Mouse (Mus musculus) limb, embryonic 11.5 days (tissue): Measurements from ENCODE around the gene Klf12. TPM values are rescaled to one million over a fixed set of nuclear protein-coding genes. Genes with fewer than 3 reads are reported as not detected.
"Not testable (repeated sequence)": the region's sequence is repeated elsewhere in the genome, so short reads cannot be mapped to it uniquely, and the experiment has no call there.

ENCODE experiments used
- ATAC-seq: fragments of 200-750 bp; cut with Nextera tagmentation; 2 replicates; pipeline ENCODE4 v1.8.0; 2017; ENCODE audit warnings: low read depth; ENCODE audit not compliant: insufficient number of reproducible peaks, low FRiP score, low TSS enrichment
- DNase-seq: peaks from one replicate; pipeline ENCODE4 v3.0.0-alpha.2; 2015; ENCODE audit warnings: low spot score
- H3K27ac ChIP-seq: fragments of 300-500 bp; sonication (generic); replicated peaks from 2 replicates; pipeline ENCODE4 v1.5.1; 2014; ENCODE audit warnings: low read depth, mild to moderate bottlenecking, low read length
- H3K27me3 ChIP-seq: fragments of 300-500 bp; sonication (generic); 2 replicates; pipeline ENCODE4 v1.6.1; 2014; ENCODE audit warnings: mild to moderate bottlenecking, low read length, mixed read lengths; ENCODE audit not compliant: control insufficient read depth, insufficient read depth
- H3K36me3 ChIP-seq: fragments of 300-500 bp; sonication (generic); 2 replicates; pipeline ENCODE4 v1.6.1; 2014; ENCODE audit warnings: mild to moderate bottlenecking, low read length, moderate library complexity, mixed read lengths; ENCODE audit not compliant: control insufficient read depth, insufficient read depth
- H3K4me1 ChIP-seq: fragments of 300-500 bp; sonication (generic); 2 replicates; pipeline ENCODE4 v1.6.1; 2014; ENCODE audit warnings: low read length, mixed read lengths; ENCODE audit not compliant: control insufficient read depth, insufficient read depth
- H3K4me2 ChIP-seq: fragments of 300-500 bp; sonication (generic); 2 replicates; pipeline ENCODE4 v1.6.1; 2014; ENCODE audit warnings: low read depth, mild to moderate bottlenecking, moderate library complexity; ENCODE audit not compliant: severe bottlenecking
- H3K4me3 ChIP-seq: fragments of 300-500 bp; sonication (generic); 2 replicates; pipeline ENCODE4 v1.5.1; 2014; ENCODE audit warnings: low read depth, low read length
- H3K9ac ChIP-seq: fragments of 300-500 bp; sonication (generic); 2 replicates; pipeline ENCODE4 v1.6.1; 2014; ENCODE audit warnings: mild to moderate bottlenecking, low read length
- H3K9me3 ChIP-seq: fragments of 300-500 bp; sonication (generic); 2 replicates; pipeline ENCODE4 v1.6.1; 2016; ENCODE audit warnings: low read length; ENCODE audit not compliant: control insufficient read depth
- WGBS: fragments of 180-500 bp; shearing (Covaris S2); extraction: QIAGEN DNeasy Blood & Tissue Kit; methylation state at CpG from one replicate; pipeline ENCODE4 v1.1.7; 2014; 5-methylcytosine and 5-hydroxymethylcytosine counted together
- polyA plus RNA-seq: library from polyadenylated mRNA; unstranded; fragments of >200 nt; fragmentation: Nextera tagmentation; extraction: Ambion mirVana; gene quantifications from 2 replicates; pipeline ENCODE4 v1.2.1, GENCODE M21; 2014

Klf12 gene
- polyA plus RNA-seq, 1 experiment from 2014 or later = 33.3 TPM

- 92% methylated on average over 5 of the region's 5 CpGs for WGBS
- no peak for DNase-seq
- no peak for ATAC-seq
- no peak overlapping the region for H3K4me2 ChIP-seq
- H3K27me3 ChIP-seq = no peaks in the 10 kb centered on the region
- no peak overlapping the region for H3K9ac ChIP-seq
- no peak overlapping the region for H3K4me3 ChIP-seq
- H3K9me3 ChIP-seq = no peaks in the 10 kb centered on the region
- no peaks in the 10 kb centered on the region for H3K36me3 ChIP-seq
- H3K4me1 ChIP-seq = no peaks in the 10 kb centered on the region
- no peak overlapping the region for H3K27ac ChIP-seq
These were observed 410.8 kb downstream of the Klf12 start for GRCm38 (mm10) chr14:99873725-99874124.

GRCm38 (mm10) chr14:99856158-99857011 is 428.1 kb downstream of the Klf12 start:
- H3K4me2 ChIP-seq = no peak overlapping the region
- H3K9me3 ChIP-seq = no peaks in the 10 kb centered on the region
- no peaks in the 10 kb centered on the region for H3K27me3 ChIP-seq
- DNase-seq (no peak), ATAC-seq (no peak)
- WGBS = 73% methylated on average over 14 of the region's 14 CpGs
- H3K4me1 ChIP-seq = no peaks in the 10 kb centered on the region
- H3K27ac ChIP-seq = no peak overlapping the region
- no peaks in the 10 kb centered on the region for H3K36me3 ChIP-seq
- H3K9ac ChIP-seq = no peak overlapping the region
- H3K4me3 ChIP-seq = no peak overlapping the region

GRCm38 (mm10) chr14:99854467-99854807 is 430.0 kb downstream of the Klf12 start:
- H3K9ac ChIP-seq, H3K9me3 ChIP-seq, ATAC-seq, H3K4me3 ChIP-seq, H3K4me2 ChIP-seq, DNase-seq, H3K4me1 ChIP-seq, H3K27ac ChIP-seq, H3K36me3 ChIP-seq, H3K27me3 ChIP-seq: not testable (repeated sequence)

GRCm38 (mm10) chr14:99853769-99854466 is 430.6 kb downstream of the Klf12 start:
- not testable (repeated sequence) for H3K4me1 ChIP-seq, H3K27ac ChIP-seq, DNase-seq, H3K4me2 ChIP-seq, H3K9me3 ChIP-seq, H3K9ac ChIP-seq, H3K27me3 ChIP-seq, H3K4me3 ChIP-seq, ATAC-seq, H3K36me3 ChIP-seq
- WGBS = 57% methylated on average over 4 of the region's 4 CpGs

GRCm38 (mm10) chr14:99850350-99850749 is 434.1 kb downstream of the Klf12 start:
- Histone ChIP-seq H3K27me3 (no peaks in the 10 kb centered on the region), H3K4me3 (no peak overlapping the region)

GRCm38 (mm10) chr14:99847502-99847901 is 437.0 kb downstream of the Klf12 start:
- WGBS = 90% methylated on average over 2 of the region's 2 CpGs
- Histone ChIP-seq H3K27me3 (no peaks in the 10 kb centered on the region), H3K4me3 (no peak overlapping the region), H3K4me2 (no peak overlapping the region), H3K9me3 (no peaks in the 10 kb centered on the region), H3K9ac (no peak overlapping the region), H3K36me3 (no peaks in the 10 kb centered on the region), H3K27ac (no peak overlapping the region), H3K4me1 (peaks cover 2% of the 10 kb centered on the region; the same call in 1 of the 2 replicates)
- no peak for DNase-seq
- ATAC-seq = no peak

More at GRCm38 (mm10) chr14:99850350-99850749, 434.1 kb downstream of the Klf12 start:
- Histone ChIP-seq H3K4me2 (no peak overlapping the region), H3K9me3 (no peaks in the 10 kb centered on the region), H3K36me3 (no peaks in the 10 kb centered on the region), H3K9ac (no peak overlapping the region), H3K4me1 (no peaks in the 10 kb centered on the region), H3K27ac (no peak overlapping the region)
- DNase-seq (no peak), ATAC-seq (no peak)
- 93% methylated on average over 10 of the region's 10 CpGs for WGBS

GRCm38 (mm10) chr14:99826713-99827112 is 457.8 kb downstream of the Klf12 start:
- no peak overlapping the region for H3K9ac ChIP-seq
- no peak overlapping the region for H3K4me2 ChIP-seq
- no peaks in the 10 kb centered on the region for H3K36me3 ChIP-seq
- no peak for ATAC-seq
- WGBS = 38% methylated on average over 1 of the region's 1 CpGs
- H3K4me1 ChIP-seq = no peaks in the 10 kb centered on the region
- H3K27me3 ChIP-seq = no peaks in the 10 kb centered on the region
- H3K9me3 ChIP-seq = no peaks in the 10 kb centered on the region
- H3K4me3 ChIP-seq = no peak overlapping the region
- H3K27ac ChIP-seq = no peak overlapping the region
- peak; percentile 6 for DNase-seq
